Mouse (Mus musculus): Measurements from ENCODE around the gene Vmn2r27. TPM values are rescaled to one million over a fixed set of nuclear protein-coding genes. Genes with fewer than 3 reads are reported as not detected.

The Vmn2r27 gene
- polyA plus RNA-seq (2015; fragmentation: Nextera tagmentation; extraction: Ambion mirVana): not detected in 2 replicates

DNA sequence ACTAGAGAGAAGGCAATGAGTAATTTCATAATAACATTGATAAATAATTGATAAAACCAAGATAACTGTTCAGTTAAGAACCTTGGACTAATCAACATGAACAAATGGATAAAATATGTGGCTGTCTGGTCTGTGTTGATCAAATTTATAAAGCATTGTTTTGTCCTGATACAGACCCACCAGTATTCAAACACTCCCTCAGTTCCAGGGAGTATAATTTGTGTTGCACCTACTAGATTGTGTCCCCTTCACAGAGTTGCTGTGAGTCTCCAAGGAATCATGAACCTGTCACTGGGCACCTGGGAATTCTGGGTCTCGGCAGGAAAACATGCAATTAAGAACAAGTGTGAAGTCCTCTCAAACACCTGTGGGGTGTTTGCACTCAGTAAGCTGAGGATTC is at the start of gene Vmn2r27:
Vmn2r27 (minus strand) TSS at position 101 of the 400 bp plus-strand sequence.
- no peak within 1 kb of the TSS for H3K4me2 ChIP-seq
- no peaks in the 10 kb centered on the region for H3K27me3 ChIP-seq
- H3K27ac ChIP-seq: no peak within 1 kb of the TSS
- H3K4me3 ChIP-seq: no peak within 1 kb of the TSS
- ATAC-seq (ENCODE audit: insufficient number of reproducible peaks, low FRiP score, low TSS enrichment, low read depth): no peak
- WGBS: 67% methylated on average over 1 of the region's 1 CpGs
- H3K4me1 ChIP-seq: no peaks in the 10 kb centered on the region
- no peaks in the 10 kb centered on the region for H3K9me3 ChIP-seq
- H3K9ac ChIP-seq: no peak within 1 kb of the TSS
- H3K36me3 ChIP-seq: no peaks in the 10 kb centered on the region

DNA sequence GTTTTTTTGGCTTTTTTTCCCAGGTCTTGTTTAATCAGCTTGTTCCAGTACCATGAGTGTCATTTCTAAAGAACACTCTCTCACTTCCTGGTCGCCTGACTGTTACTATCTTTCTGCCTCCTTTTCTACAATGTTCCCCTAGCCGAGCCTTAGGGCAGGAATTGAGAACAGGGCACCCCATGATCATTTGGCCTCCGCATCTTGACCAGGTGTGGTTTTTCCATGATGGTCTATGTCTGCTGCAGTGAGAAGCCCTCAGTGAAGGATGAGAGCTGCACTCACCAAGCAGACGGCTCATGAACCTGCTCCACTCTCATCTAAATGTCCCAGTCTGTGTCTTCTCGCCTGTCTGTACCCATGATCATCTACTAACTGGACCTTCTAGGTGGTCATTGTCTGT is 46.6 kb upstream of the Vmn2r27 start:
- Histone ChIP-seq H3K4me2 (no peak overlapping the region), H3K4me3 (no peak overlapping the region), H3K9ac (no peak overlapping the region), H3K9me3 (no peaks in the 10 kb centered on the region), H3K27me3 (no peaks in the 10 kb centered on the region), H3K36me3 (no peaks in the 10 kb centered on the region), H3K4me1 (no peaks in the 10 kb centered on the region), H3K27ac (no peak overlapping the region)
- no peak for ATAC-seq (ENCODE audit: insufficient number of reproducible peaks, low FRiP score, low TSS enrichment, low read depth)
- 74% methylated on average over 5 of the region's 5 CpGs for WGBS

DNA sequence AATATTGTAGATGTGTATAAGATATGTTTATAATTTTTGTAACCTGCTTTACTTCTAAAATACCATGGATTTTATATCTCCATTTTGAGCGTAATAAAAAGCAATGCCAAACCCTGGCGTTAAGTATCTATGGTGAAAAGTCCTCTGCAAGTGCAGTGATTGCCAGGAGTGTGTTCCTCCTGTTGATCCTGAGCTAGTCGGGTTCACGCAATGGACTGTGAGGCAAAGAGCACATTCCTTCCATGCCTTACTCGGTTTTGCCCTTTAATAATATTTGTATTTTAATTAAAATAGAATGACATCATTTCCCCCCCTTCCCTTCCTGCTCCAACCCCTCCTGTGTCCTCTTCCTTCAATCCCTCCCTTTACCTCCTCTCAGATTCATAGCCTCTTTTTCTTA is 46.0 kb upstream of the Vmn2r27 start:
- no peaks in the 10 kb centered on the region for H3K4me1 ChIP-seq
- no peaks in the 10 kb centered on the region for H3K27me3 ChIP-seq
- 63% methylated on average over 5 of the region's 5 CpGs for WGBS
- no peak overlapping the region for H3K27ac ChIP-seq
- H3K9ac ChIP-seq: no peak overlapping the region
- H3K4me3 ChIP-seq: no peak overlapping the region
- H3K9me3 ChIP-seq: no peaks in the 10 kb centered on the region
- no peaks in the 10 kb centered on the region for H3K36me3 ChIP-seq
- no peak for ATAC-seq (ENCODE audit: insufficient number of reproducible peaks, low FRiP score, low TSS enrichment, low read depth)
- H3K4me2 ChIP-seq: no peak overlapping the region

DNA sequence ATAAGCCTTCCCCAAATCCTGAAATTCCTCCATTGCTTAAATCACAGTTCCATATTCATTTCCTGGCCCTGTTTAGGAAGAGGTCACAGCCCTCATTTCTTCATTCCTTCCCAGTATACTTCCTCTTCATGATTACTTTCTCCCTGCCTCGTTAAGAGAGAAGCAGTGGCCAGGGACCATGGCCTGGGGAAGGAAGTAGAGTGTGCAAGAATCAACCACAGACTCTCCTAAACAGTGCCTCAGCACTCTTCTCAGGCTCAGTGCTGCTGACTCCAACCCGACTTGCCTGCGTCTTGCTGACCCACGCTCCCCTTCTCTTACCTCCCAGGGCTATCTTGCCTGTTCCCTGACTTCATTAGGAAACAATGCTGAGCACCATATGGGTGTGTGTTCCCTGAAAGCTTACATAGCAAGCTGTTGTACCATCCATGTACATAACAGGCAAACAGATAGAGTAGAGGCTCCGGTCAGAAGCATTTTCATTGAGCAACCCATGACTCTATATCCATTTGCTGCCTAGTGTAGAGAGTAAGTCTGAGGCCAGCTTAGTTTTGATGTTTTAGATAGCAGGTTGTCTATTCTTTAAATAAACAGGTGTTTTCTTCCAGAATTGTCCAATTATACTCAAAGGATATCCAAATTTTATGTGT is 41.7 kb upstream of the Vmn2r27 start:
- Histone ChIP-seq H3K4me1 (no peaks in the 10 kb centered on the region), H3K4me3 (no peak overlapping the region), H3K9ac (no peak overlapping the region), H3K27me3 (no peaks in the 10 kb centered on the region), H3K27ac (no peak overlapping the region), H3K36me3 (no peaks in the 10 kb centered on the region), H3K4me2 (no peak overlapping the region), H3K9me3 (no peaks in the 10 kb centered on the region)
- 56% methylated on average over 5 of the region's 5 CpGs for WGBS
- no peak for ATAC-seq (ENCODE audit: insufficient number of reproducible peaks, low FRiP score, low TSS enrichment, low read depth)

DNA sequence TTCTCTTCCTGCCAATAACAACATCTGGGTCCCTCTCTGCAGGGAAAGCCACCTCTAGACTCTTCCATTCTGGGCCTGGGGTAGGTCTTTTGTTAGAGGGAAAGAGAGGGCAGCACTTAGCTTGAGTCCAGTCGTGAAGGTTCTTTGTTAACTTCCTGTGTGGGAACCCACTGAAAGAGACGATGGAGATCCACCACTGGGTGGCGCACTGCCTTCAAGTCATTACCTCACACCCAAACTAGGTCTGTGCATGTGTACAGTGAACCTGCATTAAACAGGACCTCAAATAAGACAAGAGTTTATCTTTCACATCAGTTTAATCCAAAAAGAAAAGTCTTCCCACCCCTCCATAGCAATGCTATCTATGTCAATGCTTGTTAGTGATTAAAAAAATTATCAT is 31.0 kb upstream of the Vmn2r27 start:
- Histone ChIP-seq H3K4me1 (no peaks in the 10 kb centered on the region), H3K9me3 (no peaks in the 10 kb centered on the region), H3K27ac (no peak overlapping the region), H3K27me3 (no peaks in the 10 kb centered on the region), H3K4me2 (no peak overlapping the region), H3K9ac (no peak overlapping the region), H3K36me3 (no peaks in the 10 kb centered on the region), H3K4me3 (no peak overlapping the region)
- ATAC-seq (ENCODE audit: insufficient number of reproducible peaks, low FRiP score, low TSS enrichment, low read depth): no peak
- 7% methylated on average over 3 of the region's 3 CpGs for WGBS

DNA sequence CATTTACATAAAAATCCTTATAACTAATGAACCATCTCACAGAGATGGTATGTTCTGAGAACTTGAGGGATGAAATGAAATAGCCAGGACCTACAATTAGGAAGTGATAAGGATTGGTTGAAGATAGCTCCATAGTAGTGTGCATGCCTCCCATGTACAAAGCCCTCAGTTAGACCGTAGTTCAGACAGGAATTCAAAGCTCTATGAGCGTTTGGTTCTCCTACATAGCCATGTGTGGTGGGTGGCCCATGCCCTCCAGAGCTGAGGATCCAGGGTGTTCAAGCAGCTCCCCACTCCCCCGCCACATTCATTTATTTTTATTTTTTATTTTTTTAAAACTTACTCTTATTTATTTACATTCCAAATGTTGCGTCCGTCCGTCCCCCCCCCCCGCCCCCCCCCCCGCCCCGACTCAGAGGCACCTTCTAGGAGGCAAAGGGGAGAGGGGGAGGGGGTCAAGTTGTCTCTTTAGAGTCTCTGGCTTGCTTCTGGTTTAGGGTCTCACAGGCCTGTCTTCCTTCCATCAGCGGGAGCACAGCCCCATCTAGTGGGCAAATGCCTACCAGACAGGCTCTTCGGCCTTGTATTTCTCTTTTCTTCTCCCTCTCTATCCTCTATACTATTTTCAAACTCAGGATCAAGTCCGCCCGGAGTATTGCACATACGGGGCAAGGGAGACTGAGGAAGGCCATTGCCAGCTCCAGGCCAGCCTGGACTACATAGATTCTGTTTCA is 28.7 kb upstream of the Vmn2r27 start:
- Histone ChIP-seq H3K27me3 (no peaks in the 10 kb centered on the region), H3K9ac (no peak overlapping the region), H3K4me2 (no peak overlapping the region), H3K4me1 (no peaks in the 10 kb centered on the region), H3K4me3 (no peak overlapping the region), H3K36me3 (no peaks in the 10 kb centered on the region), H3K27ac (no peak overlapping the region), H3K9me3 (no peaks in the 10 kb centered on the region)
- ATAC-seq (ENCODE audit: insufficient number of reproducible peaks, low FRiP score, low TSS enrichment, low read depth): peak; percentile 68; the same call in 1 of the 2 replicates
- WGBS: 24% methylated on average over 11 of the region's 14 CpGs

DNA sequence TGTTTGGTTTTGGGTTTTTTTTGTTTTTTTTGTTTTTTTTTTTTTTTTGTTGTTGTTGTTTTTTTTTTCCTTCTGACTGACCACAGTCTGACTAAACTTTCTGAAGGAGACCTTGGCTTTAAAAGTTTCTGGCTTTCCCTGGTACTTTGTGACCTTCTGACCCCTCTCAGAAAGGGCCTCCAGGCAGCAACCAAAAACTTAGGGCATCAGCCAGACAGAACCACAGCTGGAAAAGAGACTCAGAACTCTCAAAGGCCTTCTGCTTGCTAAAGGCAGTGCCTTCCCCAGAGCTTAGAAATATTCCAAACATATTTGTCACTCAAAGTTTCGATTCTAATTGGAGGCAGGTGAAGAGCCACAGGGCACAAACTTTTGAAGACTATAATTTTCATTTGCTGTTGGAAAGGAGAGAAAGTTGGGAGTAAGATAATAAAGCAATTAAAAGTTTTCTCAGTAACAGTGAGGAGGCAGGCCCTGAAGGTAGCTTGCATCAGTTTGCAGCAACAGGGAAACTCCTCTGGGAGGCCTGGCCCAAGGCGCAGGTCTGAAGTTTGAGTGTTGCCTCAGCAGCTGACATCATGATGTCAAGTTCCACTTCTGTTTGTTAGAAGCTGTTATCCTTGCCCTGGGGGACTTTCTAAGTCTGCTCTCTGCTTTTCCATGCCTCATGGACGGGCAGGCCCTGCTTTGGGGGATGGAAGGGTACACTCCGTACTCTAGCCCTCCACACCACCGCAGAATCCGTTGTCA is 24.2 kb upstream of the Vmn2r27 start:
- H3K4me3 ChIP-seq: no peak overlapping the region
- H3K27ac ChIP-seq: no peak overlapping the region
- no peak for ATAC-seq (ENCODE audit: insufficient number of reproducible peaks, low FRiP score, low TSS enrichment, low read depth)
- H3K4me1 ChIP-seq: no peaks in the 10 kb centered on the region
- 37% methylated on average over 6 of the region's 6 CpGs for WGBS
- no peaks in the 10 kb centered on the region for H3K27me3 ChIP-seq
- H3K36me3 ChIP-seq: no peaks in the 10 kb centered on the region
- no peaks in the 10 kb centered on the region for H3K9me3 ChIP-seq
- H3K4me2 ChIP-seq: no peak overlapping the region
- no peak overlapping the region for H3K9ac ChIP-seq

DNA sequence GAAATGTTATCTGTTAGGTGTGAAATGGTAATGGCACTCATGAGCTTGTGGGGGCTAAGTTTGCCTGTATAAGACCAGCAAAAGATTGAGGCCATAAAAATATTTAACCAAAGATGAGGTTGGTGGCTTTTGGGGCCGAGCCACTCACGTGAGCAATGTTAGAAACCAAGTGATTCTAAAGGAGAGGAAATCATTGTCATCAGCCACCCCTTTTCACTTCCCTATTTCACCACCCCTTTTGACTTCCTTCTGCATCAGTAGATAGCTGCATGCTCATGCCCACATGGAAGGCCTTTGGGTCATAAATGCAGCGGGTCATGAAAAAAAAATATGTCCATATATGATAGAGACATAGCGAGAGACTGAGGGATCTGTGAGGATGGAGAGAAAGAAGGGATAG is 29.5 kb downstream of the Vmn2r27 start:
- Histone ChIP-seq H3K4me2 (no peak overlapping the region), H3K4me3 (no peak overlapping the region), H3K4me1 (no peaks in the 10 kb centered on the region), H3K27ac (no peak overlapping the region), H3K36me3 (no peaks in the 10 kb centered on the region), H3K9ac (no peak overlapping the region), H3K9me3 (no peaks in the 10 kb centered on the region), H3K27me3 (no peaks in the 10 kb centered on the region)
- WGBS: 77% methylated on average over 4 of the region's 4 CpGs
- ATAC-seq (ENCODE audit: insufficient number of reproducible peaks, low FRiP score, low TSS enrichment, low read depth): no peak

DNA sequence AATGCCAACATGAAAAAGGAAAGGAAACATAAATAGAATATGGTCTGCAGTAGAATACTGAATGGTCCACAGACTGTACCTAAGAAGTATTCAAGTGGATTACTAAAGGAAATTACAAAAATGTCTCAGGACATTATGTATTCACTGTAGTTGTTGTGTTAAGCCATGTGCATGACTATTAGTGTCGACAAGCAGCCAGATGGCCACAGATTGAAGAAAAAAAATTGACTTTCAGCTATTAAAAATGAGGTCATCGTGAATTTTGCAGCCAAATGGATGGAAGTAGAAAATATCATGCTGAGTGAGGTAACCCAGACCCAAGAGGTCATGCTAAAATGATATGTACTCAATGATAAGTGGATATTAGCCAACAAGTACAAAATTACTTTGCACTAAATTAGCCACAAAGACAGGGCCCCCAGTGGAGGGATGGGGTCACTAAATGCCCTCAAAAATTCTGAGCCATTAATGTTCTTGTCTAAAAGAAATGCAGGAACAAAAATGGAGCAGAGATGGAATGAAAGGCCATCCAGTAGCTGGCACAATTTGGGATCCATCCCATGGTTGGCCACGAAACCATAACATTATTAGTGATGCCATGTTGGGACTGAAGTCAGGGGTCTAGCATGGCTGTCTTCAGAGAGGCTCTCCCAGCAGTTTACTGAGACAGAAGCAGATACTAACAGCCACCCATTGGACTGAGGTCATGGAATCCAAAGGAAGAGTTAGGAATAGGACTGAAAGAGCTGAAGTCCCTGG is 63.0 kb downstream of the Vmn2r27 start:
- no peak overlapping the region for H3K9ac ChIP-seq
- H3K27me3 ChIP-seq: no peaks in the 10 kb centered on the region
- no peaks in the 10 kb centered on the region for H3K36me3 ChIP-seq
- H3K27ac ChIP-seq: no peak overlapping the region
- H3K4me1 ChIP-seq: no peaks in the 10 kb centered on the region
- no peak for ATAC-seq (ENCODE audit: insufficient number of reproducible peaks, low FRiP score, low TSS enrichment, low read depth)
- no peak overlapping the region for H3K4me3 ChIP-seq
- H3K4me2 ChIP-seq: no peak overlapping the region
- no peaks in the 10 kb centered on the region for H3K9me3 ChIP-seq
- 71% methylated on average over 3 of the region's 3 CpGs for WGBS

DNA sequence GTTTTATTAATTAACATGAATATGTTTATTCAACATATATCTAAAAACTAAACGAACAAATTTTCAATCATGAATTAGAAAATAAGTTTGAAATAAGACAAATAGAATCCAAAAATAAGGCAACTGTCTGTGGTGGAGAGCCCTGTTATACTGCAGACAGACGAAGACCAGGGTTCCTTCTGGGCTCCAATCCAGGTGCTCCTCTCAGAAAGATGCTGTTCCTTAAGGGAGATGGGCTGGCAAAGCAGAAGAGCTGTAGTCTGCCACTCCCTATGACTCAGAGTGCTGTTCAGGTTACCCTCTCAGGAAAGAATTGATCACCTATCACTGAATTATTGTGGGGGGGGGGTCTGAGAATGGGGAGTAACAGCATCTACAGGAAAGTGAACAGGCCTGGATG is 65.1 kb downstream of the Vmn2r27 start:
- Histone ChIP-seq H3K4me3 (no peak overlapping the region), H3K4me2 (no peak overlapping the region), H3K4me1 (no peaks in the 10 kb centered on the region), H3K27ac (no peak overlapping the region), H3K27me3 (no peaks in the 10 kb centered on the region), H3K9me3 (no peaks in the 10 kb centered on the region), H3K36me3 (no peaks in the 10 kb centered on the region), H3K9ac (no peak overlapping the region)
- ATAC-seq (ENCODE audit: insufficient number of reproducible peaks, low FRiP score, low TSS enrichment, low read depth): no peak
- 76% methylated on average over 2 of the region's 2 CpGs for whole genome bisulfite sequencing

DNA sequence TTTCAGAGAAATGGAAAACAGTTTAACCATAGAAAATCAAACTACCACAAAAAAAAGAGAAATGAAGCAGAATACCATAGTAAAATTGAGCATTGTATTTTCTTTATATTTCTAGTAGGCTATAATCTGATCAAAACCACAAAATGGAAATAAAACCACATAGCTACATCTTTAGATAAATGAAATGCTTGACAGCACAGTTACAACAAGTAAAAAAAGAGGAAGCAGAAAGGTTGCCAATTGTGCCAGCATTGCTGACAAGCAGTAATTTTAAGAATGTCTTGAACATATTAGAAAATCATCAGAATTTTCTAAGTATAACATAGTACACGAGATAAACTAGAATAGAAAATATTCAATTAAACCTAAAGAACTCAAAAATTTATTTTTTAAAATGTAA is 81.8 kb downstream of the Vmn2r27 start:
- WGBS: 44% methylated on average over 1 of the region's 1 CpGs
- ATAC-seq (ENCODE audit: insufficient number of reproducible peaks, low FRiP score, low TSS enrichment, low read depth): no peak

More for the DNA sequence above, 81.8 kb downstream of the Vmn2r27 start:
- Histone ChIP-seq H3K9me3 (no peaks in the 10 kb centered on the region), H3K27me3 (no peaks in the 10 kb centered on the region), H3K4me1 (no peaks in the 10 kb centered on the region), H3K9ac (no peak overlapping the region), H3K4me3 (no peak overlapping the region), H3K36me3 (no peaks in the 10 kb centered on the region), H3K27ac (no peak overlapping the region), H3K4me2 (no peak overlapping the region)

Measured in limb, embryonic 15.5 days (tissue).